Mouse (Mus musculus) thymus, postnatal 10 days (tissue): ENCODE results near the gene Sys1.

Experiments used
- DNase-seq, 2 experiments: peaks; one replicate each; pipeline ENCODE4 v3.0.0; 2021; ENCODE audit warnings: low spot score in 2 of 2

Gene Sys1

DNA sequence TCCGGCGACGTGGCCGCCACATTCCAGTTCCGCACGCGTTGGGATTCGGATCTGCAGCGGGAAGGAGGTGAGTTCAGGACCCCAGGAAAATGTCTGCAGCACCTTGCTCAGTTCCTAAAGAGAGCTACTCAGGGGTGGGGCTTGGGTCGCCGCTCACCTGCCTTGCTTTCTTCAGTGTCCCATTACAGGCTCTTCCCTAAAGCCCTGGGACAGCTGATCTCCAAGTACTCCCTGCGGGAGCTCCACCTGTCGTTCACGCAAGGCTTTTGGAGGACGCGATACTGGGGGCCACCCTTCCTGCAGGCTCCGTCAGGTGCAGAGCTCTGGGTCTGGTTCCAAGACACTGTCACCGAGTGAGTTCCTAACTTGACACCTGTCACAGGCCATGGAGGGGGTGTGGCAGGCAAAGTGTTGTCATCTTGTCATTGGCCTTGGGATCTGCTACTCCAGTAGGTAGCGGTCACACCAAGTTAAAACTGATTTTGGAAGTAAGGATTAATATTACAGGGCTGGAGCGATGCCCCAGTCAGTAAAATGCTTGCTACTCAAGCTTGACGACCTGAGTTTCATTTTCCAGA lies 41.0 kb downstream of the Sys1 start:
- DNase-seq = peak; percentile 17 to 20

DNA sequence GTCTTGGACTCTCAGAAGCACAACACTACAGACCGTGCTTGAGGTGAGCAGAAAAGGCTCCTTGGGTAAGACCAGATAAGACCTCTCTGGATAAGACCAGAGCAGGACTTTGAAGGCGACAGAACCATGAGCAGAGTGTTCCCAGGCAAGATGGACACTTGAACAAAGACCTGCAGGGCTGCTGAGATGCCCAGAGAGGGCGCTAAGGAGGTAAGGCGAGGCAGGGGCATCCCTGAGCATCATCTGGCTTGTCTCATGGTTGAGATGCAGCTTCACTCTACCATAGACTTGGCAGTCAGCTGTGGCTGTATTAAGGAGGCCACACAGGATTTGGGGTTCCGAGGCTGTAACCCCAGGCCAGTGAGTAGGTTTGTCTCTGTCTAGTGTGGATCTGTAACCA lies 42.6 kb downstream of the Sys1 start:
- no peak for DNase-seq

DNA sequence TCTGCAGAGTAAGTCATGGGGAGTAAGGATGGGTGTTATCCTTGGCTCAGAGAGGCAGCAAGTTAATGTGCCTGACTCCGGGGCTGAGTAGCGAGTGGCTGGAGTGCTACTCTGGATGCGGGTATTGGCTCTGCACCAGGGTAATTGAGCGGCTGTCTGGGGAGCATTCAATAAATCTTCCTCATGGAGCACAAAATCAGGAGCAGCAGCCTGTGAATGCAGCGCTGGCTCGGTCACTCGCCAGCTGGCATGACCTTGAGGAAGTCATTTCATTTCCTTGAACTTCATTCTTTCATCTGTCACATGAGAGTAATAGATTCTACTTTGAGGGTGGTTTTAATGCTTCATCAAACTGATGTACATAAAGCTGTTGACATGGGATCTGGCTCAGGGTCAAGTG lies 43.7 kb downstream of the Sys1 start:
- no peak for DNase-seq

DNA sequence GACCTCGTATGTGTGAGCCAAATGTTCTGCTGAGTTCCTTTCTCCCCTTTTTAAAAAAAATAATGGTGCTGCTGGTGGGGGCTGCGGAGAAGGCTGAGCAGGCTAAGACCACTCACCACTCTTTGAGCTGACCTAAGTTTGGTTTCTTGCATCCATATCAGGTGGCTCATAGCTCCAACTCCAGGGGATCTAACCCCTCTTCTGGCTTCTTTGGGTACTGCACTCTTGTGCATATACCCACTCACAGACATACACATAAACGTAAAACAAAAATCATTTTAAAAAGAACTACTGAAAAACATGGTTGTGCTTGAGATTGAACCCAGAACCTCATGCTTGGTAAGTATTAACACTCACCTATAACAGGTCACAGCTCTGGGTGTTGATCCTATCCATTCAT lies 48.2 kb downstream of the Sys1 start:
- no peak for DNase-seq

DNA sequence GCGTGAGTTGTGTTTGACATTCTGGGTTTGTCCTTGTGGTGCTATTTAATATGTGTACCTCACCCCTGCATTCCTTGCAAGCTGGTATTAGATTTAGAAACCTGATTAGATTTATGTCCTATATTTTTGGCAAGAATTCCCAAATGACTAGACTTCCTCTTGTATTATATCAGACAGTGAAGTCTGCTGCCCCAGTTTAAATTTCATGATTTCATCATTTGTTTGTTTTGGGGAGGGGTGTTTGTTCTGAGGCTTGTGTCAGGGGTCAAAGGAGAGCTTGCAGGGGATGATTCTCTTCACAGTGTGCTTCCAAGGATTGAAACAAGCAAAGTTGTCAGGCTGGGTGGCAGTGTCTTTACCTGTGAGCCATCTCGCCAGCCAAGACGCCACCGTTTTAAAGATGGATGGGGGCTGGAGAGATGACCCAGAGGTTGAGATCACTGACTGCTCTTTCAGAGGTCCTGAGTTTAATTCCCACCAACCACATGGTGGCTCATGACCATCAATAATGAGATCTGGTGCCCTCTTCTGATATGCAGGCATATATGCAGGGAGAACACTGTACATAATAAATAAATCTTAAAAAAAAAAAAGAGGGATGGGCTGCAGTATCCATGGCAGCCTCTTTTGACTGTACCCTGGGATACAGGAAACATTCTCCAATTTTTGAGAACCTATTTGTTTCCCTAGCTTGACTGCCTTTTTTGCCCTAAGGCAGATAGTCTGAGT lies 49.0 kb downstream of the Sys1 start:
- no peak for DNase-seq

GRCm38 (mm10) chr2:164507811-164508210 lies 51.0 kb downstream of the Sys1 start:
- DNase-seq = no peak

GRCm38 (mm10) chr2:164510621-164511190 lies 53.9 kb downstream of the Sys1 start:
- no peak for DNase-seq

GRCm38 (mm10) chr2:164512121-164512909 lies 55.6 kb downstream of the Sys1 start:
- no peak for DNase-seq

- DNase-seq = no peak
Measured at GRCm38 (mm10) chr2:164513389-164513788, 56.6 kb downstream of the Sys1 start.

- DNase-seq = no peak
Measured at GRCm38 (mm10) chr2:164514916-164515315, 58.2 kb downstream of the Sys1 start.

- DNase-seq = no peak
Measured at GRCm38 (mm10) chr2:164515897-164516296, 59.1 kb downstream of the Sys1 start.

DNA sequence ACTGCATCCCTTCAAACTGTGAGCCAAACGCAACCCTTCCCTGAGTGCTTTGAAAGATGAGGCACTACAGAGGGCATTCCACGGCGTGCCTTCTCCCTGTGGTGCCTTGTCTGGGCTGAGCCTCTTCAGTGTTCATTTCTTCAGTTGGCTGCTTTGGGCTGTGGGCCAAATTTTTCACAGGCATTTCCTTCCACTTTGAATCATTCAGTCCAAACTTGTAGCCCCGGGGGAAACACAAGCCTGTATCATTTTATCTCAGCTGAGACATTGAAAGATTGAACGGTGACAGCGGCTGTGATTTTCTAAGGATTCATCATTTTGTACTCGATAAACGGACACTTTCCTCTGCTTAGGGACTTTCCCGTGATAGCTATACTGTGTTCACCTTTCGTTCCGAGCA lies 59.8 kb downstream of the Sys1 start:
- DNase-seq = no peak

- DNase-seq = peak; percentile 44 to 65
Measured at GRCm38 (mm10) chr2:164517485-164518221, 60.9 kb downstream of the Sys1 start.

- DNase-seq = no peak
Measured at GRCm38 (mm10) chr2:164518266-164519170, 61.8 kb downstream of the Sys1 start.

DNA sequence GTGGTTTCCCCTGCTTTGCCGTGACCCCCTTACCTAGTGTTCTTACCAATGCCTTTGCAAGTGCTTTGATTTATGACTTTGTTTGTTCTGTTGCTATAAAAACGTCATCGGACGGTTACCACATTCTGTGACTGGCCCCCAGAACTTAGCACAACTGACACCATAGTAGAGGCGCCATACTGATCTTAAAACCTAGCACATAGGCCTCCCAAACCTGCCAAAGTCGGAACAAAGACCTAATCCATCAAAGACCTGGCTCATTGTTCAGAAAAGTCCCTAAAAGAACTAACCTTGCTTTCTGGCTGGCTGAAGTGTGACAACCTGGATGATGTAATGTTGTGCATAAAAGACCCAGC lies 62.4 kb downstream of the Sys1 start:
- no peak for DNase-seq

DNA sequence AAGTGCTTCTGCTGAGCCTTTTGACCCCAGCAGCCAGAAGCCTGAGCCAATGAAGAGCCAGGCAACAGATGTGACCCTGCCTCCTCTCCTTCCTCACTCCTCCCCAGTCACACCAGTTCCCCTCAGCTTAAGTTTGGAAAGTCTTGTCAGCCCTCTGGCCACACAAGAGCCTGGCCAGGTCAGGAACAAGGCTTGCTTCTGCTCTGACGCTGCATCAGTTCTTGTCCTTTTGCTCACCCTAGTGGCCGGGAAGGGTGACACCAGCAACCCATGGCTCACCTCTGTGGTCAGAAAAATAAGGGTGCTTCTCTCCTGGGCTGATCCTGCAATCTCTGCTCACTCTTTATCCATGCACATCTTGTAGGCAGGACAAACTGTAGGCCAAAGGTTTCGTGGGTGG lies 64.0 kb downstream of the Sys1 start:
- DNase-seq = peak in 1 of 2 experiments; percentile 39

DNA sequence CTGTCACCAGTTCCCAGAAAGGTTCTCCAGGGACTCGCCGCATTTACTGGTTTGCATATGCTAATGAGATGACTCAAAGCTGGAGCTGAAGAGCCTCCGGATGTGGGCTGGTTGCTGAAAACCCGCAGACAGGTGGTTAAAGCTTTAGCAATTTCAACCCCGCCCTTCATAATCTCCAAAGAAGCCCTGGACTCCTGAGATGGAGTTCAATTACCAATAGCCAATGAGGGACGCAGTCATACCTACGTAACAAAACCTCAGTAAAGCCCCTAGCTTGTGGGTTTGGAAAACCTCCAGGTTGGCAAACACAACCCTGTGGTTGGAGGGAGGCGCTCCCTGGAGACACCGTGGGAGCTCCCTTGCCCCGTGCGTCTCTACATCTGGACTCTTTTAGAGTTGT lies 65.1 kb downstream of the Sys1 start:
- DNase-seq = peak; percentile 19 to 42

GRCm38 (mm10) chr2:164522280-164522679 lies 65.5 kb downstream of the Sys1 start:
- no peak for DNase-seq

DNA sequence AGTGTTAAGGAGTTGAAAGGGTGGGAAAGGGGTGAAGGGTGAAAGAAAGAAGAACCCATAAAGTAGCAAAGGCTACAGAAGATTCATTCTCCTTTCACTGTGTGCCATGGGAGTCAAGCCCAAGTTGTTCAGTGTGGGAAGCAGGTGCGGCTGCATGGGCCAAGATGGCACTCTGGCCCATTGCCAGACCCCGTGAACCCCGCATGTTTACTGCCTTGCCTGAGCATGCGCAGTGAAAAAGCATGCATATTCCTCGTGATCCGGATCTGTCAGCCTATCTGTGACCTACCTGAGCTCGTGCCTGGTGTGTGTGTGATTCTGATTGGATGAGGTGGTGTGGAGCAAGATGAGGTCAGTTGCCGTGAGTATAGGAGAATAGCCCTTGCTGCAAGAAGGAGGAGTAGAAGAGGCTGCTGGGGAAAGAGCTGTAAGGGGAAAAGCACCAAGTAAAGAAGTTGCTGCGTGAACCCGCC lies 66.6 kb downstream of the Sys1 start:
- DNase-seq = no peak

GRCm38 (mm10) chr2:164528557-164528956 lies 71.8 kb downstream of the Sys1 start:
- no peak for DNase-seq
